Mouse (Mus musculus) stomach, embryonic 16.5 days (tissue): ENCODE results near the gene Tars. TPM values are rescaled to one million over a fixed set of nuclear protein-coding genes. Genes with fewer than 3 reads are reported as not detected.

Source experiments
- ATAC-seq: fragments of 200-750 bp; cut with Nextera tagmentation; 2 replicates; pipeline ENCODE4 v1.8.0; 2017; ENCODE audit warnings: moderate number of reproducible peaks, moderate TSS enrichment; ENCODE audit not compliant: insufficient read depth, low FRiP score
- H3K27ac ChIP-seq: fragments of 300-500 bp; sonication (generic); 2 replicates; pipeline ENCODE4 v1.5.1; 2014; ENCODE audit warnings: low read length
- H3K27me3 ChIP-seq: fragments of 300-500 bp; sonication (generic); 2 replicates; pipeline ENCODE4 v1.6.1; 2014; ENCODE audit warnings: low read length, control low read depth, mixed read lengths; ENCODE audit not compliant: control insufficient read depth, insufficient read depth
- H3K36me3 ChIP-seq: fragments of 300-500 bp; sonication (generic); 2 replicates; pipeline ENCODE4 v1.6.1; 2014; ENCODE audit warnings: low read length; ENCODE audit not compliant: control insufficient read depth, insufficient read depth
- H3K4me1 ChIP-seq: fragments of 300-500 bp; sonication (generic); 2 replicates; pipeline ENCODE4 v1.6.1; 2014; ENCODE audit warnings: low read length, control low read depth, mixed read lengths; ENCODE audit not compliant: control insufficient read depth, insufficient read depth
- H3K4me2 ChIP-seq: fragments of 300-500 bp; sonication (generic); 2 replicates; pipeline ENCODE4 v1.6.1; 2014; ENCODE audit warnings: low read depth, low read length, mixed read lengths
- H3K4me3 ChIP-seq: fragments of 300-500 bp; sonication (generic); replicated peaks from 2 replicates; pipeline ENCODE4 v1.5.1; 2014; ENCODE audit warnings: mild to moderate bottlenecking, low read length
- H3K9ac ChIP-seq: fragments of 300-500 bp; sonication (generic); 2 replicates; pipeline ENCODE4 v1.6.1; 2014; ENCODE audit warnings: low read length
- H3K9me3 ChIP-seq: fragments of 300-500 bp; sonication (generic); replicated peaks from 2 replicates; pipeline ENCODE4 v1.6.1; 2016; ENCODE audit warnings: low read length, control low read depth; ENCODE audit not compliant: control insufficient read depth
- WGBS: fragments of 180-500 bp; shearing (Covaris S2); extraction: QIAGEN DNeasy Blood & Tissue Kit; methylation state at CpG from one replicate; pipeline ENCODE4 v1.1.7; 2014; 5-methylcytosine and 5-hydroxymethylcytosine counted together
- polyA plus RNA-seq: library from polyadenylated mRNA; unstranded; fragments of >200 nt; fragmentation: Nextera tagmentation; extraction: Ambion mirVana; gene quantifications from 2 replicates; pipeline ENCODE4 v1.2.1, GENCODE M21; 2015

Gene Tars
- polyA plus RNA-seq, 1 experiment from 2014 or later, result 65.1 TPM

DNA sequence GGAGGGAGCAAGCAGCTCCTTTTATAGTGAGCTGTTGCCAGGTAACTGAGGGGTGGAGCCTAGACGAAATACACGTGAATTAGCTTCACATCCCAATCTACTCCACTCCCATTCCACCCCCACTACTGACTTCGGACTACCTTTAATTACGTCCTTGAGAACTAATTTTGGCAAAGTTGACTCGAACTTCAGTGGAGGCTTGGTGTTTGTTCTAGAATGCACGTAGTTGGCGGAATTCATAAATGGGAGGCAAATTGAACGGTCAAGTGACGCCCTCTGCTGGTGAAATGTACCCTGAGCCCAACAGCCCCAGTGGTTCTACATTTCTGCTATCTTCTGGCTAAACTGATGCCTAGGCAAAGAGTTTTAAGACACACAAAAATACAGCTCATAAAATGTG is 7.3 kb upstream of the Tars start:
- Histone ChIP-seq H3K4me3 (no peak overlapping the region), H3K9ac (no peak overlapping the region), H3K9me3 (no peaks in the 10 kb centered on the region), H3K27ac (no peak overlapping the region), H3K4me2 (no peak overlapping the region), H3K4me1 (no peaks in the 10 kb centered on the region), H3K27me3 (no peaks in the 10 kb centered on the region), H3K36me3 (no peaks in the 10 kb centered on the region)
- 27% methylated on average over 9 of the region's 9 CpGs for WGBS
- ATAC-seq, result no peak

DNA sequence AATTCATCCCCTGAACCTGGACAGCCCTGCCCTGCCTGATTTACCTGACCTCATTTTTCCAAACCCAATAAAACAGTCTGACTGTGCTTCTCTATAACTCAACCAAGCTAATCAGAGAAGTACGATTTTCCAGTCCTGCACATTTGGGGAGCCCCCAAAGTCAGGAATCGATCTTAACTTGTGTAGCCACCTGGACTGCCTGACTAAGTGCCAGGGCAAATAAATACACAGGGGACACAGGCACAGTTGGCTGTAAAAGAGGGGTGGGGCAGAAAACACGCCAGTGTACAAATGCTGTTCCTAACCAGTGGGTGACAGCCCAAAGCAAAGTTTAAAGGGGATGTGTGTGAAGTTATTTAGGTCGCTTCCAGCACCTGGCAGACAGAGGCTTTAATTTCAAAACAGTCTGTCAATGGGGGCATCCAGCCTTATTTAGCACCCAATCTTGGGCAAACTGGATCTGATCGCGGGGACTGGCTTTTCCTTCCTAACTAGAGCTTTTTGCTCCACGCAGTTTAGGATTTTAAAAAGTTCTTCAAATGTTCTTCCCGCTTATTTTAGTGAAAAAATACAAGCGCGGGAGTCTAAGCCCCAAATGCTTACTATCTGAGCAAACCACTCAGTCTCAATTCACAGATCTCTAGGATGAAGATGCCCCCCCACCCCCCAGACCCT is 652 bp downstream of the Tars start:
- no peaks in the 10 kb centered on the region for H3K27me3 ChIP-seq
- H3K36me3 ChIP-seq, result peaks cover 3% of the 10 kb centered on the region; the same call in 1 of the 2 replicates
- H3K27ac ChIP-seq, result no peak overlapping the region
- peaks cover 9% of the 10 kb centered on the region; the same call in 1 of the 2 replicates for H3K4me1 ChIP-seq
- WGBS, result 3% methylated on average over 10 of the region's 10 CpGs
- peak overlapping the region; percentile 97 for H3K4me3 ChIP-seq
- no peaks in the 10 kb centered on the region for H3K9me3 ChIP-seq
- H3K4me2 ChIP-seq, result peak overlapping the region; percentile 83
- peak overlapping the region; percentile 87 for H3K9ac ChIP-seq
- ATAC-seq, result no peak

DNA sequence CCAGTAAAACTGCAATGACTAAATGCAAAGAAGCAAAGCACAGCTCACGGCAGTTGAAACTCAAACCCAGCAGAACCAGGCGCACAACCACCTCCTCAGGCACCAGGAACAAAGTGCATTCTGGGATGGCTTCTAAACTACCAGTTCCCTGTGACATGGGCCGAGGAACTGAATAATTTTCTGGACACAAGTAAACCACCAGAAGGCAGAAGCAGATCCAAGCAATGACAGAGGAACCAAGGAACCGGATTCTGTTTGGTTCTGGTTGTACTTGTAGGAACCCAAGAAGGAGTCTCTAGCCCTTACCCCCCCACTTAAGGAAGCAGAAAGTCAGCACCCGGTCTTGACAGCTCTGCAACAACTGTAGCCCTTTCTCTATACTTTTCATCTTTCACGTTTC is 3.0 kb downstream of the Tars start:
- Histone ChIP-seq H3K4me2 (no peak overlapping the region), H3K4me3 (no peak overlapping the region), H3K27ac (no peak overlapping the region), H3K9me3 (no peaks in the 10 kb centered on the region), H3K9ac (no peak overlapping the region), H3K27me3 (no peaks in the 10 kb centered on the region), H3K4me1 (peaks cover 9% of the 10 kb centered on the region; the same call in 1 of the 2 replicates), H3K36me3 (peaks cover 24% of the 10 kb centered on the region)
- 89% methylated on average over 6 of the region's 6 CpGs for WGBS
- no peak for ATAC-seq

DNA sequence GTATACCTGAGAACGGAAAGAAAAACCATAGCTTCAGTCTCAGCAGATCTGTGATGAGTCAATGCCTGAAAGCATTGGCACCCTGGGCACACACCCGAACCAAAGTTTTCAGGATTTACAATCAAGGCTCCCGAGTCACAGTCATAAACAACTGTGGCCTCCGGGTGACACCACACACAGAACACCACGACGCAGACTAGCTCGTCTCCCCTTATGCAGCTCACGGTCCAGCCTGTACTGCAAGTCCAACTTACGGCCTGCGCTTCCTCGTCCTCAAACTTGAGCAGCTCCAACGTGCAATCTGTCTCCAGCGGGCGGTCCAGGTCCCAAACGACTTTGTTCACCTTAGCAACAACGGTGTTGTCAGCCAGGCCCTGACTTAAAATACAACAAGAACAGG is 6.6 kb downstream of the Tars start:
- H3K27me3 ChIP-seq, result no peaks in the 10 kb centered on the region
- peaks cover 55% of the 10 kb centered on the region for H3K36me3 ChIP-seq
- H3K9ac ChIP-seq, result no peak overlapping the region
- no peak for ATAC-seq
- H3K4me2 ChIP-seq, result no peak overlapping the region
- H3K9me3 ChIP-seq, result no peaks in the 10 kb centered on the region
- WGBS, result 93% methylated on average over 16 of the region's 16 CpGs
- no peak overlapping the region for H3K27ac ChIP-seq
- H3K4me1 ChIP-seq, result 0 out of 2 replicates have a peak, but pooled peaks cover 4% of the 10 kb centered on the region
- no peak overlapping the region for H3K4me3 ChIP-seq

DNA sequence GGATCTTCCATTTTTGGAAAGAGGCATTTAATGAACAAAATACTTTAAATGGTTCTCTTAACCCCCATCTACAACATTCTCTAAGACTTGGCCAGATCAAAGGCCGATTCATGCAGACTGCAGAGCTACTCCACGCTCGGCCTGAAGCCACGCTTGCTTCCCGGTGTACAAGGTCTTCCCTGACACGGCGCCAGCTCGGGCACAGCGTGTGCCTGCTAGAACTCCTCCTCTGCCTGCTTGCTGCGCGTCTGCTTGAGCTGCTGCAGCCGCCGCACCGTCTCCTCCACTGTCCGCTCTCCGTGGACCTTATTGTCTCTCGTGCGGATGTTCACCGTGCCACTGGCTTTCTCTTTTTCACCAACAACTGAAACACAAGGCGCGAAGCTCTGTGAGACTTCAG is 15.7 kb downstream of the Tars start:
- no peaks in the 10 kb centered on the region for H3K4me1 ChIP-seq
- no peaks in the 10 kb centered on the region for H3K9me3 ChIP-seq
- no peak overlapping the region for H3K27ac ChIP-seq
- H3K36me3 ChIP-seq, result peaks cover 40% of the 10 kb centered on the region
- 94% methylated on average over 21 of the region's 21 CpGs for WGBS
- no peak overlapping the region for H3K4me2 ChIP-seq
- ATAC-seq, result no peak
- no peaks in the 10 kb centered on the region for H3K27me3 ChIP-seq
- no peak overlapping the region for H3K4me3 ChIP-seq
- no peak overlapping the region for H3K9ac ChIP-seq

DNA sequence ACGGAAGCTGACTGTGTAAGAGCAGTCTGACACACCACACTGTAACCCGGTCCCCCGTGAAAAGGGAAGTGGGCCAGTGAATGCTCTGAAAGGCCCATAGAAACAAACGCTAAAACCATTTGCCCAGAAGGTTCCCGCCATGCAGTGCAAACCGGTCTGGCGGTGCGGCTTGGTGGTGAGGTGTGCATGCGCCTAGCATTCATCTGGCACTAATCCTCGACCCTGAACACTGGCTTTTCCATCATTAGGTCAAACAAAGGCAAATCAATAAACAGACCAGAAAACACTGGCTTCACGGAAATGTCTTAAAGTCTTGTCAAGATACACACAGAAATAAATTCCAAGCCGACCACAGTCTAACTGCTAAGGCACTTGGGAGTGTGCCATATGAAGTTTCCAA is 16.9 kb downstream of the Tars start:
- Histone ChIP-seq H3K27me3 (no peaks in the 10 kb centered on the region), H3K27ac (no peak overlapping the region), H3K4me1 (no peaks in the 10 kb centered on the region), H3K36me3 (peaks cover 30% of the 10 kb centered on the region), H3K4me3 (no peak overlapping the region), H3K9ac (no peak overlapping the region), H3K4me2 (no peak overlapping the region), H3K9me3 (no peaks in the 10 kb centered on the region)
- WGBS, result 76% methylated on average over 12 of the region's 12 CpGs
- no peak for ATAC-seq

DNA sequence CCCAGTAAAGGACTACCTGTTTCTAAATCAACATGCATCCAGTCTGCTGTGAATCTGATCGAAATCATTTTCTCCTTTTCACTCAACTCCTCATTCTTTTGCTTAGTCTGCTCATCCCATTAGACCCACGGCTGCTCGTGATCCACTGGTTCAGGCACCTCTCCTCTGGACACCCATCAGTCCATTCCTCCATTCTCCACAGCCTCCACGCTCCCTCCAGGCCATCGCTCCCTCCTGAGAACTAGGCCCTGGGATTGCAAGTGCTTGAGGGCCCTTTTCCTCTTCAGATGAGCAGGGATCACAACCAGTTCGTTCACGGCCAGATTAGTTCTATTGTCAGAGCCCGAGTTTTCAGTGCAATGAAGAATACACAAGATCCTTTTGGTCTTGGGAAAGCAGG is 18.8 kb downstream of the Tars start:
- no peaks in the 10 kb centered on the region for H3K27me3 ChIP-seq
- ATAC-seq, result no peak
- no peak overlapping the region for H3K4me3 ChIP-seq
- no peak overlapping the region for H3K4me2 ChIP-seq
- H3K4me1 ChIP-seq, result no peaks in the 10 kb centered on the region
- H3K27ac ChIP-seq, result no peak overlapping the region
- WGBS, result 79% methylated on average over 8 of the region's 8 CpGs
- no peaks in the 10 kb centered on the region for H3K9me3 ChIP-seq
- H3K9ac ChIP-seq, result no peak overlapping the region
- peaks cover 16% of the 10 kb centered on the region for H3K36me3 ChIP-seq

DNA sequence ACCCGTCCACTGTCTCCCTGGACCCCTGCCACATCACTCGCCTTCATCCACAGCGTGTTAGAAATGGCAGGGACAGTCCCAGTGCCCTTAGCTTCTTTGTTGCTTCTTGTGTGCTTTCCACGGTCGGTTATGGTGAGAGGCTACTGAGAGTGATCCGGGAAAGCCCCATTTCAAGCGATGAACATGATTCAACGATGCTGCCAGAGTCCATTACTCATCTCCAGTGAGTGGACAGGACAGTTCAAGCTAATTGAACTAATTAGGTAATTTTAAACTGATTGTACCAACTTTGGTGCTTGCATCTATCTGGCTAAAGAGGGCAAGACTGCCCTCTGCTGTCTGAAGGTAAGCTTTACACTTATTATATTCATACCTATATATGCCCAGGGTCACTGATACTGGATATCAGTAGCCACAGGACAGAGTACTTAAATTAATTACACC is 19.4 kb downstream of the Tars start:
- no peak overlapping the region for H3K4me3 ChIP-seq
- peaks cover 11% of the 10 kb centered on the region for H3K36me3 ChIP-seq
- no peak overlapping the region for H3K9ac ChIP-seq
- H3K27me3 ChIP-seq, result no peaks in the 10 kb centered on the region
- ATAC-seq, result no peak; the same call in 1 of the 2 replicates
- H3K4me1 ChIP-seq, result no peaks in the 10 kb centered on the region
- 38% methylated on average over 8 of the region's 8 CpGs for WGBS
- H3K4me2 ChIP-seq, result no peak overlapping the region
- H3K27ac ChIP-seq, result no peak overlapping the region
- H3K9me3 ChIP-seq, result no peaks in the 10 kb centered on the region

DNA sequence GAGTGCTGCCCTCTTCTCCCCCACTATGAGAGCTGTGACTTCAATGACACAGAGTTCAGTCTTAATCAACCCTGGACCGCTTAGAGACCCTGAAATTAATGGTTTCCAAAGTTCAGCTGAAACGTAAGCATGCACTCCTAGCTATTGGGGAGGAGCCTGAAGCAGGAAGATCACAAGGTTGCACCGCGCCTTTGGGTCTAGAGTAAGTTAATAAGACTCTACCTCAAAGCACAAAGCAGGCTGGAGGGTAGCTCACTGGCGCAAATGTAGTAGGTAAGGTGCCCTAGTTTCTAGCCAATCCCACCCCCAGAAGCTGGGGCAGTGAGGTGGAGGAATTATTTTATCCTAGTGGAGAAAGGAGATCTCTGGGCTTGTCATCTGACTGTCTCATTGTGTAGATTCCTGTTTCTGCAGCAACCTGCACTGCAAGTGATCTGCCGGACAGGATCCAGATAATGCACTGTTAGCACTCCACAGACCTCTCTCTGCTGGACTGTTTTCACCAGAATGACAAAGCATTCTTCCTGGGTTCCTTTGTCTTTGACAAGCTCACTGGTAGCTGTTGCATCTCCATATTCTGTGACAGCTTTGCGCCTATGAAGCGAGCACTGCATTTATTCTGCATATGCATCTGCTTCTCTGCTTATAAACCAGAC is 19.9 kb downstream of the Tars start:
- Histone ChIP-seq H3K4me3 (no peak overlapping the region), H3K9ac (no peak overlapping the region), H3K4me1 (no peaks in the 10 kb centered on the region), H3K36me3 (peaks cover 6% of the 10 kb centered on the region), H3K4me2 (no peak overlapping the region), H3K27ac (no peak overlapping the region), H3K9me3 (no peaks in the 10 kb centered on the region), H3K27me3 (no peaks in the 10 kb centered on the region)
- WGBS, result 76% methylated on average over 8 of the region's 8 CpGs
- ATAC-seq, result no peak
